Mouse (Mus musculus): ENCODE data around the gene Rnf220.

GRCm38 (mm10) chr4:117390850-117391795 lies 105.7 kb downstream of the Rnf220 start:
- TF ChIP-seq GATA1 (IDR thresholded peaks at IDR 0.05; ENCODE audit: borderline replicate concordance, low read length) (no peak), FLI1 (IDR thresholded peaks at IDR 0.05; ENCODE audit: low read length) (no peak)

Data from megakaryocyte, embryonic 14.5 days (primary cell).